ENCODE assay signal across 13 mouse cellular contexts in the genomic region with DNA sequence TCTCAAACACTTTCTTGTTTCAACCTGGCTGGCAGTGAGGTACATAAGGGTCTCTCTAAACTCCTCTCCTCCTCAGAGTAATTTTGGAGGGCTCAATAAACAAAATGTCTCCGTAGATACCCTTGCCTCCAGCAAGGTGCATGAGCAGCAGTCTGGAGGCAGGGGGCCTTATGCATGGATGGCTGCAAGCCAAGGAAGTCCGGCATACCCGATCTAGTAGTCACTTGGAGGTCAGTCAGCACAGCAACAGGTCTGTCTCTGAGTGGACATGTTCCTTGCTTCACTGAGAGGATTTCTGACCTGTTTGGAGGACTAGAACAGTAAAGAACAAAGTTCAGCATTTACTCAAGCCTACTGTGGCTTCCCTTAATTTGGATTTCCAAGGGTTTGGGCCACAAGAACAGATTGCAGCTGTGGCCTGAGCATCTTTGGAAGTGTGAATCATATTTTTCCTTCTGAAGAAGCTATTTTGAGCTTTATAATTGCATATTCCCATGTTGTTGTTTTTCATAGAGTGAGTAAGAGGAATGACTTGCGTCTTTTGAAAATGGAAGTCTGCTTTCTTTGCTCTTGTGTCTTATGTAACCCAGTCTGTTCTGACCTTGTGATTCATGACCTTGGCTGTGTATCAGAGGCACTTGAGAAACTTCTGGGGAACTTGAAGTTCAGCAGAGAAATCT.
A peak's percentile ranks its signal among the peaks of the same experiment; 100 is the strongest.
DNase-seq lines count a peak whose midpoint lies in the region; ATAC-seq and TF ChIP-seq lines count a peak whose summit lies in the region.
"Had no signal": no experiment of that assay in that cellular context is flagged by ENCODE, and none has a peak within 500 bp of the region (broad histone marks: within the 10 kb centered on the region; RNA-seq: fewer than 3 reads in every experiment).

No protein-coding gene starts in this region.

- no peaks in the 10 kb centered on the region for H3K27me3 ChIP-seq in liver, adult 2 months (ENCODE audit: control insufficient read depth, insufficient read depth, low read length)
- no peaks in the 10 kb centered on the region for H3K27me3 ChIP-seq in liver, postnatal 0 days (ENCODE audit: insufficient read depth, low read length)
- H3K27me3 ChIP-seq: lung, embryonic 15.5 days had no signal

- no peaks in the 10 kb centered on the region for H3K36me3 ChIP-seq in liver, adult 2 months (ENCODE audit: control insufficient read depth, insufficient read depth, low read length)
- H3K36me3 ChIP-seq in liver, postnatal 0 days (replicated peaks; ENCODE audit: insufficient read depth, low read length) = no peaks in the 10 kb centered on the region
- H3K36me3 ChIP-seq: lung, embryonic 15.5 days had no signal

- no peaks in the 10 kb centered on the region for H3K4me1 ChIP-seq in liver, adult 2 months (ENCODE audit: control insufficient read depth, insufficient read depth, low read length)
- no peaks in the 10 kb centered on the region for H3K4me1 ChIP-seq in liver, postnatal 0 days (ENCODE audit: insufficient read depth)
- H3K4me1 ChIP-seq: lung, embryonic 15.5 days had no signal

- peak; percentile 35 for DNase-seq in gastrocnemius, adult 18-20 months (ENCODE audit: low spot score)
- DNase-seq in gastrocnemius, adult 8-10 months (ENCODE audit: low spot score in 2 of 2) = no peak
- peak; percentile 28 for DNase-seq in liver, adult 2 months (ENCODE audit: extremely low read depth, low read depth, low spot score)
- DNase-seq in liver, postnatal 0 days = no peak
- peak; percentile 30 for DNase-seq in adrenal gland, postnatal 10 days
- peak; percentile 90 for DNase-seq in lung, postnatal 36 days
- DNase-seq in layer of hippocampus, adult 9-11 months = no peak
- DNase-seq in spleen, postnatal 4 days (ENCODE audit: low spot score in 2 of 2) = no peak
- DNase-seq: thymus, postnatal 14 days had no signal

- 79% methylated on average over 4 of the region's 4 CpGs for WGBS in liver, adult 2 months
- 75% methylated on average over 4 of the region's 4 CpGs for WGBS in liver, postnatal 0 days (ENCODE audit: insufficient replicate concordance)

- TF ChIP-seq CTCF in liver, adult 2 months (IDR thresholded peaks at IDR 0.05; ENCODE audit: low read depth, low read length) = no peak
- no peak for TF ChIP-seq CTCF in liver, postnatal 0 days (IDR thresholded peaks at IDR 0.05; ENCODE audit: low read depth)

- H3K79me2 ChIP-seq in liver, adult 2 months (ENCODE audit: control insufficient read depth, insufficient read depth, low read length) = no peaks in the 10 kb centered on the region

- H3K4me2 ChIP-seq in liver, postnatal 0 days (ENCODE audit: low read depth, low read length) = no peak overlapping the region
- H3K4me2 ChIP-seq: lung, embryonic 15.5 days had no signal

- no peak for ATAC-seq in liver, postnatal 0 days
- ATAC-seq: forebrain, embryonic 14.5 days; inflammation-experienced regulatory T-cells, adult 6 months; midbrain, embryonic 16.5 days had no signal

- no peaks in the 10 kb centered on the region for H3K9me3 ChIP-seq in liver, postnatal 0 days (ENCODE audit: low read length)
- H3K9me3 ChIP-seq: lung, embryonic 15.5 days had no signal

- no peak for TF ChIP-seq POLR2A in liver, adult 2 months (IDR thresholded peaks at IDR 0.05; ENCODE audit: extremely low read depth, insufficient read depth, low read length)

- H3K27ac ChIP-seq in liver, adult 2 months (replicated peaks; ENCODE audit: insufficient read depth, low read depth, low read length) = no peak overlapping the region
- no peak overlapping the region for H3K27ac ChIP-seq in liver, postnatal 0 days (ENCODE audit: low read depth)
- H3K27ac ChIP-seq: lung, embryonic 15.5 days had no signal

- no peak overlapping the region for H3K4me3 ChIP-seq in liver, adult 2 months (ENCODE audit: insufficient read depth, low read depth, low read length)
- no peak overlapping the region for H3K4me3 ChIP-seq in liver, postnatal 0 days (ENCODE audit: low read depth, low read length)
- H3K4me3 ChIP-seq: lung, embryonic 15.5 days had no signal

- no peak overlapping the region for H3K9ac ChIP-seq in liver, adult 2 months (ENCODE audit: low read depth, low read length)
- H3K9ac ChIP-seq in liver, postnatal 0 days (replicated peaks) = no peak overlapping the region
- H3K9ac ChIP-seq: lung, embryonic 15.5 days had no signal

- no peak for TF ChIP-seq EP300 in liver, postnatal 0 days (IDR thresholded peaks at IDR 0.05; ENCODE audit: low read depth)

Comparison
In these comparisons a context has a peak if more than half of its experiments do, and no peak if none do; other contexts are left out.
1. DNase-seq: peak in gastrocnemius, adult 18-20 months (single experiment), liver, adult 2 months (single experiment), adrenal gland, postnatal 10 days (single experiment) and lung, postnatal 36 days (single experiment); none in gastrocnemius, adult 8-10 months (0 of 2), liver, postnatal 0 days (single experiment), layer of hippocampus, adult 9-11 months (single experiment) and spleen, postnatal 4 days (0 of 2).